Mouse (Mus musculus) embryonic facial prominence, embryonic 12.5 days (tissue): ENCODE results near the gene Rgs3. TPM values are rescaled to one million over a fixed set of nuclear protein-coding genes. Genes with fewer than 3 reads are reported as not detected.

Source experiments
- ATAC-seq: fragments of 200-750 bp; cut with Nextera tagmentation; 2 replicates; pipeline ENCODE4 v1.8.0; 2017; ENCODE audit not compliant: insufficient number of reproducible peaks, insufficient read depth, low FRiP score, low TSS enrichment
- H3K27ac ChIP-seq: fragments of 300-500 bp; sonication (generic); 2 replicates; pipeline ENCODE4 v1.5.1; 2016; ENCODE audit warnings: mild to moderate bottlenecking
- H3K27me3 ChIP-seq: fragments of 300-500 bp; sonication (generic); 2 replicates; pipeline ENCODE4 v1.6.1; 2016; ENCODE audit warnings: mild to moderate bottlenecking, moderate library complexity
- H3K36me3 ChIP-seq: fragments of 300-500 bp; sonication (generic); 2 replicates; pipeline ENCODE4 v1.6.1; 2016; ENCODE audit warnings: mild to moderate bottlenecking
- H3K4me1 ChIP-seq: fragments of 300-500 bp; sonication (generic); 2 replicates; pipeline ENCODE4 v1.6.1; 2016
- H3K4me2 ChIP-seq: fragments of 300-500 bp; sonication (generic); replicated peaks from 2 replicates; pipeline ENCODE4 v1.6.1; 2016; ENCODE audit warnings: mild to moderate bottlenecking, moderate library complexity
- H3K4me3 ChIP-seq: fragments of 300-500 bp; sonication (generic); 2 replicates; pipeline ENCODE4 v1.5.1; 2016; ENCODE audit warnings: mild to moderate bottlenecking
- H3K9ac ChIP-seq: fragments of 300-500 bp; sonication (generic); 2 replicates; pipeline ENCODE4 v1.6.1; 2016; ENCODE audit warnings: mild to moderate bottlenecking, moderate library complexity
- H3K9me3 ChIP-seq: fragments of 300-500 bp; sonication (generic); 2 replicates; pipeline ENCODE4 v1.6.1; 2016; ENCODE audit warnings: mild to moderate bottlenecking, moderate library complexity
- WGBS: fragments of 180-500 bp; shearing (Covaris S2); methylation state at CpG from one replicate; pipeline ENCODE4 v1.1.7; 2016; 5-methylcytosine and 5-hydroxymethylcytosine counted together
- polyA plus RNA-seq: library from polyadenylated mRNA; unstranded; fragments of >200 nt; fragmentation: Nextera tagmentation; extraction: Ambion mirVana; gene quantifications from 2 replicates; pipeline ENCODE4 v1.2.1, GENCODE M21; 2016

Gene Rgs3
- polyA plus RNA-seq, 1 experiment from 2014 or later, result 45.2 TPM

DNA sequence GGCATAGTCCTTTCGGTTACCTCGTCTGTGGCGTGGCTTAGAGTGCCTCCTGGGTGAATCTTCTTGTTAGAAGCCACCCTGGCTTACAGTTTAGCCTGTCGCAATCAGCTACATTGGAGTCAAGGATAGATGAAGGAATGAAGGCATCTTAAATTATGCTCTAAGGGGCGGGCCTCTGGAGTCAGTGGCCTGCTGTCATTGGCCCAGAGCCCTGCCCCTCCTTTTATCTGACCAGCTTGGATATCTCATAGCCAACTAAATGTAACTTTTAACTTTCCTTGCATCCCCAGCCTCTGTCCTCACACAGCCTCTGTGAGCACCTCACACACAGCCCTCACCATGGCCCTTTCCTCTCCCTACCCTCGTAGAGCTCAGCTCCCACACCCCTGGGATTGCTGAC is 76.4 kb downstream of the Rgs3 start:
- H3K9ac ChIP-seq, result no peak overlapping the region
- no peak overlapping the region for H3K4me2 ChIP-seq
- H3K36me3 ChIP-seq, result no peaks in the 10 kb centered on the region
- peaks cover 12% of the 10 kb centered on the region for H3K4me1 ChIP-seq
- no peak overlapping the region for H3K4me3 ChIP-seq
- no peaks in the 10 kb centered on the region for H3K27me3 ChIP-seq
- 91% methylated on average over 6 of the region's 6 CpGs for WGBS
- H3K9me3 ChIP-seq, result no peaks in the 10 kb centered on the region
- ATAC-seq, result no peak
- no peak overlapping the region for H3K27ac ChIP-seq

DNA sequence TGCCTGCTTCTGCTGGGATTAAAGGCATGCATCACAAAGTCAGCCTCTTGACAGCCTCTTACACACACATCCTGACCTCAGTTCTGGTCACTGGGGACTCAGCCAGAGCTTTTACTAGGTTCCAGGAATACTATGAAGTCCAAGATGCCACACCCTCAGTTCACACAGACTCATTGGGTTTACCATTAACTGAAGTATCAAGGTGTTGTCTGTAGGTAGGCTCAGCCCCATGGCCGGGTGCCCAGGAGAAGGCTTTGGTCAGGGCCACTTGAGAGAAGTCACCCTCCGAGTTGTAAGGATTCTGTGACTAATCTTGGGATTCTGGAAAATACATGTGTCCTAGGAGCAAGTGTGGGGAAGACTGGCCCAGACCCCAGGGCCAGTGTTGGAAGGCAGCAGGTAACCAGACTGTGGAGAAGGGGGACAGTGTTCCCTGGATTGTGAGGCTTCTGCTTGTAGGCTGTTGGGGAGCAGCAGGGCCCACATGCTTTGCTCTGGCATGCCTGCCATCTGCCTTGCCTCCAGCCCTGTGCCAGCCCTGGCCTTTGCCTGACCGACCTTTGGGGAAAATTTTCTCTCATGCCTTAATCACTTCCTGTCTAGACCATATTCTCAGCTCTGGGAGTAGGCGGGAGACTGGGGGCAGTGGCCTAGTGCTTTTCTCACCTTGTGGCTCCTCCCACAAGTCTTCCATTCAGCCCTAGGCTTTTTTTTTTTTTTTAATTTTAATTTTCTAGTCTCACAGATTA is 78.4 kb downstream of the Rgs3 start:
- H3K36me3 ChIP-seq, result no peaks in the 10 kb centered on the region
- ATAC-seq, result no peak
- H3K9me3 ChIP-seq, result no peaks in the 10 kb centered on the region
- no peak overlapping the region for H3K27ac ChIP-seq
- H3K27me3 ChIP-seq, result no peaks in the 10 kb centered on the region
- H3K9ac ChIP-seq, result no peak overlapping the region
- no peak overlapping the region for H3K4me3 ChIP-seq
- WGBS, result 60% methylated on average over 4 of the region's 4 CpGs
- H3K4me2 ChIP-seq, result no peak overlapping the region
- H3K4me1 ChIP-seq, result peaks cover 26% of the 10 kb centered on the region

DNA sequence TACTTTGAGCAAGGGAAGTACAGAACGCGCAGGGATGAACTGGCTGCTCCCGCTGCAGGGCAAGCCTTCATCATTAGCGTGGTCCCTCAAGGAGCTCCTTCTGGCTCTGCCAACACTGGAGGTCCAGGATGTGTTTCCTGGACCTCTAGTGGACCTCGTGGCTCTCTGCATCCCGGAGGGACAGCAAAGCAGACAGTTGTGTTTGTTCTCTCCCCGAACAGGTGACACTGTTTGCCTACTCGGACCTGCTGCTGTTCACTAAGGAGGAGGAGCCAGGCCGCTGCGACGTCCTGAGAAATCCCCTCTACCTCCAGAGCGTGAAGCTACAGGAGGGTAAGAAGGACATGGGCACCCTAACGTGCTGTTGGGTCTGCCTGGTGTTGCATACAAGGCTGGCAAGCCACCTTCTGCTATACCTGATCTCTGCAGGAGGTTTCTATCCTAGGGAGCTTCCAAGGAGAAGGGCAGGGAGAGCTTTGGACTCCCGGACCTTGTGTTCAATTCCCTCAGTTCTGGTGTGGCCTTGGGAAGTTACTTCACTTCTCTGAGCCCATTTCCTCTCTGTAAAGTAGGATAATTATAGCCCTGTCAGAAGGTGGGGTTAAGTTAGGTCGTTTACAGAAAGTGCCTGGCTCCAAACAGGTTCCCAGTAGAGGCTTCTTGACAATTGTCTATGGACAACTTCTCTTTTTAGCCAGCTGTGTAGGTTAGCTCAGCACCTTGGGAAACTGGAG is 81.0 kb downstream of the Rgs3 start:
- H3K27ac ChIP-seq, result peak overlapping the region; percentile 64; the same call in 1 of the 2 replicates

DNA sequence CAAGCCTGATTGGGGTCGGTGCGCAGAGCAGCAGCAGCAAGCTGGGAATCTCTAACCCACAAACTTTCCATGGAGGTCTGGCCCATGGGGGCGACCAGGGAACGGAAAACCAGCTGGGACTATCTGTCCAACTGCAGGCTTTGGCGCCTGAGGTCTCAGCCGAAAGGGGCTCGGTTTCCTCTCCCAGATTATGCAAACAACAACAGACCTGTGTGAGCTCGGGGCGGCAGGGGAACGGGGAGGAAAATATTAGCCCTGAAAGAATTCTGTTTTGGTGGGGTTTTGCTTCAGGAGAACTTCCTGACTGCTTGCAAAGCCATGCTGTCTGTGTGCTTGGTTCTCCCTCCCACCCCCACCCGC is 81.6 kb downstream of the Rgs3 start:
- peaks cover 25% of the 10 kb centered on the region for H3K4me1 ChIP-seq
- H3K27ac ChIP-seq, result peak overlapping the region; percentile 64
- H3K4me3 ChIP-seq, result no peak overlapping the region
- no peak overlapping the region for H3K4me2 ChIP-seq
- WGBS, result 18% methylated on average over 11 of the region's 11 CpGs
- H3K27me3 ChIP-seq, result no peaks in the 10 kb centered on the region
- no peak overlapping the region for H3K9ac ChIP-seq
- ATAC-seq, result no peak
- no peaks in the 10 kb centered on the region for H3K36me3 ChIP-seq
- H3K9me3 ChIP-seq, result no peaks in the 10 kb centered on the region

More for the DNA sequence above, 81.0 kb downstream of the Rgs3 start:
- ATAC-seq, result no peak
- H3K27me3 ChIP-seq, result no peaks in the 10 kb centered on the region
- peaks cover 25% of the 10 kb centered on the region for H3K4me1 ChIP-seq
- WGBS, result 61% methylated on average over 15 of the region's 15 CpGs
- H3K36me3 ChIP-seq, result no peaks in the 10 kb centered on the region
- H3K4me2 ChIP-seq, result no peak overlapping the region
- no peak overlapping the region for H3K9ac ChIP-seq
- H3K9me3 ChIP-seq, result no peaks in the 10 kb centered on the region
- H3K4me3 ChIP-seq, result no peak overlapping the region

DNA sequence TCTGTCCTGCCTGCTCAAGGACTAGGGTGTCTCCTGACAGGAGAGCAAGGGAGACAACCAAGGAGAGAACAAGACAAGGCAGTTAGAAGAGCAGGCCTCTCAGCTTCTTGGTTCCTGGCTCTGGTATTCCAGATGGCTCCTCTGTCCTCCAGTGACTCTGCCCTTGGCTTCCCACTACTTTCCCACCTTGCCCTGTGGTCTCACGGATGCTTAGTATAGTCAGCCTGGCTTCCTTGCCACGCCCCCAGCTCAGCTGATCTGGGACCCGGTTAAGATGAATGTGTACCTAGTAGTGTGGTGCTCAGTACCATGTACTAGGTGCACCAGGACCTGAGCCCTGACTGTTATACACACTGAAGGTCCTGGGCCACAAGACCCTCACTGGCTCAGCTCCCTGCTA is 82.0 kb downstream of the Rgs3 start:
- Histone ChIP-seq H3K4me3 (no peak overlapping the region), H3K9ac (no peak overlapping the region), H3K27ac (peak overlapping the region; percentile 64), H3K36me3 (no peaks in the 10 kb centered on the region), H3K4me1 (peaks cover 25% of the 10 kb centered on the region), H3K9me3 (no peaks in the 10 kb centered on the region), H3K27me3 (no peaks in the 10 kb centered on the region), H3K4me2 (no peak overlapping the region)
- WGBS, result 69% methylated on average over 3 of the region's 3 CpGs
- ATAC-seq, result no peak

DNA sequence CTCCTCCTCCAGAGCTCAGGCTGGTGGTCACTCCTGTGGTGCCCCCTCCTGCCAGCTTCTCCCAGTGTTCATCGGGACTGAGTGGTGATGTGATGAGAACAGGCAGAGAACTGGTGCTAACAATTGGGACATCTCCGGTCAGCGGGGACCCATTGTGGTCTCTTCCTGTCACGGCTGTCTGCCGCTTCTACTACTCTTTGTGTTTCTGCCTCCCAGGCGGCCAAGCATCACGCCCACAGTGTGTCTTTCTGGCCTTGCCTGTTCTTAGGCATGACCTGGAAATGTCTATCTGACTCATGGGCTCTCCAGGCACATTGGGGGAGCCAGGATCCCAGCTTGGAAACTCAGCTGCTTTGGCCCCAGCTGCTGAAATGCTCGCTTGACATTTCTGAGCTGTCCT is 83.8 kb downstream of the Rgs3 start:
- Histone ChIP-seq H3K4me1 (peaks cover 25% of the 10 kb centered on the region), H3K4me2 (no peak overlapping the region), H3K9me3 (no peaks in the 10 kb centered on the region), H3K9ac (no peak overlapping the region), H3K36me3 (no peaks in the 10 kb centered on the region), H3K27ac (no peak overlapping the region), H3K4me3 (no peak overlapping the region), H3K27me3 (no peaks in the 10 kb centered on the region)
- WGBS, result 69% methylated on average over 8 of the region's 8 CpGs
- 0 out of 2 replicates have a peak, but pooled peaks have one; percentile 13 for ATAC-seq

DNA sequence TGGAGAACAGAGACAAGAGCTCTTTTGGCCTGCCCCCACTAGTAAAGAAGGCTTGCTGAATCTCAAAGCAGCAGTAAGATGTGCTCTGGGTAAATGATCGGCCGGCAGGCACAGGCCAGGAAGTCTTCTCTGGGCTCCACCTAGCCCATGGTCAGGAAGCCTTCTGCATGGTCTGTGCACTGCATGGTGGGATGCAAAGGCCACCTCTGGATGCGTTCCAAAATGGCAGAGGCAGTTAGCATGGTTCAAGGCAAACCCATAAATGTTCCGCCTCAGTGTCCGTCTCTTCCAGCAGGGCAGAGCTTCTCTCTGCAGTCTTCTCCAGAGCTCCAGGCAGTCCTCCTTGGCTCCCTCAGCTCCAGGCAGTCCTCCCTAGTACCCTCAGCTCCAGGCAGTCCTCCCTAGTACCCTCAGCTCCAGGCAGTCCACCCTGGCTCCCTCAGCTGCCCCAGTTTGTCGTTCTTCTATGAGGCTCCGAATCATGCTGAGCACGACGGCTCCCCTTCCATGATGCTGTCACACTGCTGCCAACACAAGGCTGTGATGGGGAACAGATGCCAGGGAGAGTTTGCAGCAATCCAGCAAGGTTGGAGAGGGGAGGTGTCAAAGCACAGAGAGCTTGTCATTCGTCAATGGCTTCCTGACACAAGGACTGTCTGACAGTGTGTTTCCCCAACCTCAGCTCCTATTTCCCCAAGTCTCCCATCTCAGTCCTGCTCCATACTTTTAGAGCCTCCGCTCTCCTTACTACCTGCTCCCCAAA is 84.6 kb downstream of the Rgs3 start:
- no peak for ATAC-seq
- Histone ChIP-seq H3K4me2 (no peak overlapping the region), H3K4me3 (no peak overlapping the region), H3K36me3 (no peaks in the 10 kb centered on the region), H3K27ac (0 out of 2 replicates have a peak overlapping the region, but pooled peaks have one; percentile 30), H3K4me1 (peaks cover 25% of the 10 kb centered on the region), H3K9ac (no peak overlapping the region), H3K27me3 (no peaks in the 10 kb centered on the region), H3K9me3 (no peaks in the 10 kb centered on the region)
- WGBS, result 65% methylated on average over 11 of the region's 11 CpGs

DNA sequence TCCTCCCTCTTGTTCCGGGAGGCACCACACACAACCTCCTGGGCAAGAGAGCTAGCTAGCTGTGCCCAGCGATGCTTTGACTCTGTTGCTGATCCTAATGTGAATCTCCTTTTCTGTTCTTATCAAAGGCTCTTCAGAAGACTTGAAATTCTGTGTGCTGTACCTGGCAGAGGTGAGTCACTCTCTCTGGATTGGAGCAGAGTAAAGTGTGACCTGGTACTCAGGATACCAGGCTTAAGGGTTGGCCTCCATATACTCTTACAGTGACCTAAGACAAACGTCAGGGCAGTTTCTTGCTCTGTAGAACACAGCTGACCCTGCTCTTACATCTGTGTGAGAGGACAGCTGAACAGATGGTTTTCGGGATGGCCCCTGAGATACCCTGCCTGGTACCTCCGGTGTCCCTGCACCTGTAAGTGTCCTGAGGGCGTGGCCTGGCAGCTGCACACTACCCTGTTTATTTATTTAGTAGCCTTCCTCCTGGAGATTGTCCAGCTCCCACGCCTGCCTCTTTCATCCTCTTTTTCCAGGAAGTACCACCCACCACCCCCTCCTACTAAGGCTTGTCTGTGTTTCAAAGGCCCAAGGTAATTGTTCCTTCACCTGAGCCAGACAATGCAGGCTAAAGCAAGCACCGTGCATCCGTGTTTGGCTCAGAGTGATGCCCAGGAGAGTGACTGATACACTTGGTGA is 87.1 kb downstream of the Rgs3 start:
- peaks cover 12% of the 10 kb centered on the region; the same call in 1 of the 2 replicates for H3K4me1 ChIP-seq
- WGBS, result 71% methylated on average over 9 of the region's 9 CpGs

DNA sequence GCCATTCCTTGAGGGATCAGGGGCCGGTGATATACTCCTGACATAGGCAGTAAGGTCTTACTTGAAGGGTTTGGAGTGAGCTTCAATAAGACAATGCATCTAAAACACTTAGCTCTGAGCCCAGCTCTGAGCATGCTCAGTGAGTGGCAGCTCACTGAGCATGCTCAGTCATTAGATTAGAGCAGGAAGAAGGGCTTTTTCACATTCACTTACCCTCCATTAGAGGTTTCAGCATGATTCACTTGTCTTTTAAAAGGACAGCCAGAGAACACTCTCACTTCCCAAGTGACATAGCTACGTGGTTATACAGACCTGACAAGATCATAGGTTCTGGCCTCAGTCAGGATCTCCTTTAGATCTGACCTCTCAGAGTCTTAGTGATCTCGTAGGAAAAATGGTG is 89.2 kb downstream of the Rgs3 start:
- Histone ChIP-seq H3K27me3 (no peaks in the 10 kb centered on the region), H3K4me1 (no peaks in the 10 kb centered on the region), H3K4me3 (no peak overlapping the region), H3K4me2 (no peak overlapping the region), H3K27ac (no peak overlapping the region), H3K9ac (no peak overlapping the region), H3K9me3 (no peaks in the 10 kb centered on the region), H3K36me3 (no peaks in the 10 kb centered on the region)
- no peak for ATAC-seq
- WGBS, result 93% methylated on average over 3 of the region's 3 CpGs

More for the DNA sequence above, 87.1 kb downstream of the Rgs3 start:
- no peaks in the 10 kb centered on the region for H3K27me3 ChIP-seq
- H3K9ac ChIP-seq, result no peak overlapping the region
- H3K27ac ChIP-seq, result no peak overlapping the region
- H3K4me3 ChIP-seq, result no peak overlapping the region
- no peaks in the 10 kb centered on the region for H3K36me3 ChIP-seq
- ATAC-seq, result no peak
- H3K9me3 ChIP-seq, result no peaks in the 10 kb centered on the region
- H3K4me2 ChIP-seq, result no peak overlapping the region

DNA sequence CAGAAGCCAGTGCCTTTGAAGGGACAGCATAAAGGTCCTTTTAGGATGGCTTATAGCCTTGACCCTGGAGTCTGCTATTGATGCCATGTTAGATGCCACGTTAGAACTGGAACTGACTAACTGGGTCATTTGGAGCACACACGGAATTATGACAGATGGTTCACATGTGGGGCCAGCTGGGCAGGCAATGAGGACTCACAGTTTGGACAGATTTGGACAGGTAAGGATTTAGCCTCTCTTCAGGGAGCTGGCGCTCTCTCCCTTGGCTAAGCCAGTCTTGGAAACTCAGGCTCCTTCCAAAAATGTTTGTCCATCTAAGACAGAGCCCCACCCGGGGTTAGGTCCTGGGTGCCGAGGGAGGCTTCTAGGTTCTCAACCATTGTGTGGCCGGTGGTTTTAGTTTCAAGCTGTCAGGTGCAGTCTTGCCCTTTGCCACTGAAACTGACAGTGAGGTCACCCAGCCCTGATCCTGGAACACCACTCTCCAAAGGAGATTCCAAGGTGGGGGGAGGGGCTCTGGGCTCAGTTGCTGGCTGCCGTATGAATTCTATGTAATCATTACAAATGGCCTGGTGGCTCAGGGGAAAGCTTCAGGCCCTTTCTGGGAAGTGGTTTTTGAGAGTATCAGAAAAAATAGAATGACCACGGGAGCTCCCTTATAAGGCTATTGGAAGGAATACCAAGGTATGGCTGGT is 90.0 kb downstream of the Rgs3 start:
- Histone ChIP-seq H3K27me3 (no peaks in the 10 kb centered on the region), H3K27ac (no peak overlapping the region), H3K9me3 (no peaks in the 10 kb centered on the region), H3K4me1 (no peaks in the 10 kb centered on the region), H3K4me3 (no peak overlapping the region), H3K4me2 (no peak overlapping the region), H3K36me3 (no peaks in the 10 kb centered on the region), H3K9ac (no peak overlapping the region)
- 68% methylated on average over 8 of the region's 8 CpGs for WGBS
- no peak for ATAC-seq

DNA sequence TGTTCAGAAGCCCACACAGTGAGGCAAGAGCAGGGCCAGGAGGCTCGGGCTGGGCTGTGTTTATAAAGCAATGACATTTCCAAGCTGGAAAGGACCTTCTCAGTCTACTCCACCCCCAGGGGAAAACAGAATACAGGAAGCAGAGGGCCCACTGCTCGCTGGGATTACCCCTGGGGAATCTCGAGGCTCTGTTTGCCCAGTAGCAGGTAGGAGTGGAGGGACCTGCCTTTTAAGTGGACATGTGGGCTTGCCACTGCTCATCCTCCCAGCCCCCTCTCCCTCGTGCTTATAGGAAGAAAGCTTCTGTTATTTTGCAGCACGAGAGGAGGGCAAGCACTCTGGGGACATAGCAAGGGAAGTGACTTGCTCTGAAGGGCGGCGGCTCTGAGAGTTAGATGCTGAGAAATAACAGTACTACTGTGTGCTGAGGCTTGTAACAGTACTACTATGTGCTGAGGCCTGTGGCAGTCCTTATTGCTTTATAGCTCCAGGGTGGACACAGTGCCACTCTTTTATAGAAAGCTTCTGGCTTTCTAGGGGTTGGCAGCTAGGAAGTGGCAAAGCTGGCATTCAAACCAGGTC is 91.6 kb downstream of the Rgs3 start:
- WGBS, result 35% methylated on average over 7 of the region's 7 CpGs
- H3K27ac ChIP-seq, result no peak overlapping the region

More for the DNA sequence above, 91.6 kb downstream of the Rgs3 start:
- no peak overlapping the region for H3K4me3 ChIP-seq
- H3K4me2 ChIP-seq, result no peak overlapping the region
- no peaks in the 10 kb centered on the region for H3K27me3 ChIP-seq
- H3K9ac ChIP-seq, result no peak overlapping the region
- no peaks in the 10 kb centered on the region for H3K36me3 ChIP-seq
- no peaks in the 10 kb centered on the region for H3K4me1 ChIP-seq
- no peaks in the 10 kb centered on the region for H3K9me3 ChIP-seq
- no peak for ATAC-seq
